Mouse (Mus musculus): ENCODE results near the gene Trim59. TPM values are rescaled to one million over a fixed set of nuclear protein-coding genes. Genes with fewer than 3 reads are reported as not detected.

The Trim59 gene
- polyA plus RNA-seq, 1 experiment from 2014 or later, result 125 TPM

DNA sequence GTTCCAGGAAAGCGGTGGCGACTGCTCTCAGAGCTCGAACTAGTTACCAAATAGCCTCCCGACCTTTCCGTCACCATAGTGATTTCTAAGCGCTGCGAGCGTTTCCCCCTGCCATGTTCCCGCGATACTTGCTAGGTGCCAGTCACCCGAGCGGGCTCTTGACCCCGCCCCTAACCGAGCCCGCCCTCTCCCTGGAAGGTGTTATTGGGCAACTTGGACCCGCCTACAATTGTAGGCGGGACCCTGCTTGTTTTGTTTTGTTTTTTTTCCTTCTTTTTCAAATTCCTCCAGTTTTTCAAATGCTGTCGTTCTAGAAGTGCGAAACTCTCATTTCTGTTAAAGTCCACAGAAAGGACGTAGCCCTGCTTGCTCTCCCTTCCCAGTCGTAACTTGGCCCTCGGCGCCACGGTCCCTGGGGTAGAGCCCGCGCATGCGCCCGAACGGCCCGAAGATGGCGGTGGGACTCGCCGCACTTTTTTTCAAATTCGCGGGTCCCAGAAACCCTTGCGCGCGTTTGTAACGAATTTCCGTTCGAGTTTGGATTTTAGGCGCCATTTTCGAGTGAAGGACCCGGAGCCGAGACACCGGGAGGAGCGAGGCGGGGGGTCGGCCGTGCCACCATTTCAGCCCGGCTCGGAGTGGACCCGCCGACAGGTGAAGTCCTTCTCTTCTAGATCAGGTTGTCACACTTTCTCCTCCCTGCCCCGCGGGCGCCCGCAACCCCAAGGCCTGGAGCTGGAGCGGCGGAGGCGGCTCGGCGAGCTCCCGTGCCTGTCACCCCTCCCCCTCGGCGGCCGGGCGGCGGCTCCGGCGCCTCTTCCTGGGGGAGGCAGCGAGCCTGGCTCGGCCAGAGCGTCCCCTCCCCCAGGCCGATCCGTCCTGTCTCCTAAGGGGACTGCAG, 39.9 kb downstream of the Trim59 start, which contains the start of the genes Ift80 and Smc4:
TSS of gene Ift80 (minus strand) at position 134 of the 901 bp plus-strand sequence.
TSS of gene Smc4 (plus strand) at position 302 of the 901 bp plus-strand sequence.
- ATAC-seq (ENCODE audit: low FRiP score), result peak; percentile 96
- H3K36me3 ChIP-seq, result no peaks in the 10 kb centered on the region
- under 1% methylated on average over 76 of the region's 76 CpGs for WGBS
- H3K4me3 ChIP-seq, result peak within 1 kb of the TSS; percentile 95
- peaks cover 13% of the 10 kb centered on the region for H3K4me1 ChIP-seq
- H3K4me2 ChIP-seq (replicated peaks), result peak within 1 kb of the TSS; percentile 87
- H3K27me3 ChIP-seq, result no peaks in the 10 kb centered on the region
- peak within 1 kb of the TSS; percentile 86 for H3K27ac ChIP-seq
- no peaks in the 10 kb centered on the region for H3K9me3 ChIP-seq (replicated peaks)
- H3K9ac ChIP-seq, result peak within 1 kb of the TSS; percentile 87

DNA sequence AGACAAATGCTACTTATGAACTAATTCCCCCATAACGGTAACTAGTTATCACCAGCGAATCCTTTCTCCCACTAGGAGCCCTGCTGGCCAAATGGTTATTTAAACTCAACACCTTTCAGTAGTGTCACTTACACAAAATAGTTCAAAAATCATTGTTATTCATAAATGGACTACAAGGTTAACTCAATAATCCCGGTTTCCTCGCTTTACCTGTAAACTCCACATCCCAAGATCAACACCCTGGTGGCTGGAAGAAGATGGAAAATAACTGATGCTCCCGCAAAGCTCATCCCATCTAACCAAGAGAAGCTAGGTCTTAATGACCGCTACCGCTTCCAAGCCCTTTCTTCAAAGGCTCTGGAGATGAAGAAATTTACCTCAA, 40.5 kb downstream of the Trim59 start:
- Histone ChIP-seq H3K27ac (peak overlapping the region; percentile 62; the same call in 1 of the 2 replicates), H3K27me3 (no peaks in the 10 kb centered on the region), H3K9ac (peak overlapping the region; percentile 57), H3K9me3 (replicated peaks) (no peaks in the 10 kb centered on the region), H3K4me1 (peaks cover 13% of the 10 kb centered on the region), H3K4me3 (peak overlapping the region; percentile 95), H3K4me2 (replicated peaks) (peak overlapping the region; percentile 59), H3K36me3 (no peaks in the 10 kb centered on the region)
- WGBS, result 1% methylated on average over 7 of the region's 7 CpGs
- ATAC-seq (ENCODE audit: low FRiP score), result no peak; the same call in 1 of the 2 replicates

DNA sequence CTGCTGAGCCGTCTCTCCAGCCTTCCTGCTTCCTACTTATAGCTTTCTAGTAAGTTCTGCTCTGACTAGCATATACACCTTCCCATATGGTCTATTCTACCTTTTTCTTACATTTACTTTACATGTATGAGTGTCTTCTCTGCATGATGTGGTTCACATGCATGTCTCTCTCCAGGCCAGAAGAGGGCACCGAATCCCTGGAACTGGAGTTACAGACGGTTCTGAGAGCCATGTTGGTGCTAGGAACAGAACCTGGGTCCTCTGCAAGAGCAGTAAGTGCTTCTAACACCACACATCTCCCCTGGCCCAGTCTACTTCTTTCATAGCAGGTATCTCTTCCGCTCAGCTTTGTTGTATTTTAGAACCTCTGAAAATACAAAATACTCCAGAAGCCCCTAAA, 41.8 kb downstream of the Trim59 start:
- H3K9ac ChIP-seq, result no peak overlapping the region
- H3K36me3 ChIP-seq, result no peaks in the 10 kb centered on the region
- H3K4me1 ChIP-seq, result peaks cover 13% of the 10 kb centered on the region
- 88% methylated on average over 4 of the region's 4 CpGs for WGBS
- H3K4me3 ChIP-seq, result no peak overlapping the region
- no peak overlapping the region for H3K4me2 ChIP-seq (replicated peaks)
- H3K27me3 ChIP-seq, result no peaks in the 10 kb centered on the region
- H3K9me3 ChIP-seq (replicated peaks), result no peaks in the 10 kb centered on the region
- no peak overlapping the region for H3K27ac ChIP-seq
- no peak for ATAC-seq (ENCODE audit: low FRiP score)

DNA sequence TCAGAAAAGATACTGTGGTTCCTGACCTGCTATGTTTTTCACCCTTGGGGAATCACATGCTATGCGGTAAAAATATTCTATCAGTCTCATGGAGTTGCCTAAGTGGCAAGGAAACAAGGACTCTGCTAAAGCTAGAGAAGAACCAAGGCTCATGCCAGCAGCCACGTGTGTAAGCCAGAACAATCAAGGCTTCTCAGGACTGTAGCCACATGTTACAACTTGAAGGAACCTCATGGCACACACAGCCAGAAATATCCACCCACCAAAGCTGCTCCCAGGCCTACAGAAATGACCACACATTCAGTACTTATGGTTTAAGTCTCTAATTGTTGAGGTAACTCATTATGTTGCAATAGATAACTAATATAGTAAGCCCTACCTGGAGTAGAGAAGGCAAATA, 58.0 kb downstream of the Trim59 start:
- no peak overlapping the region for H3K4me2 ChIP-seq (replicated peaks)
- H3K4me1 ChIP-seq, result no peaks in the 10 kb centered on the region
- no peak overlapping the region for H3K27ac ChIP-seq
- 91% methylated on average over 2 of the region's 2 CpGs for WGBS
- H3K9me3 ChIP-seq (replicated peaks), result no peaks in the 10 kb centered on the region
- no peak overlapping the region for H3K9ac ChIP-seq
- H3K36me3 ChIP-seq, result 0 out of 2 replicates have a peak, but pooled peaks cover 2% of the 10 kb centered on the region
- H3K27me3 ChIP-seq, result no peaks in the 10 kb centered on the region
- ATAC-seq (ENCODE audit: low FRiP score), result no peak
- H3K4me3 ChIP-seq, result no peak overlapping the region

MicroRNA genes within 50 kb of the gene (microRNA counts, 519-probe panel; counts per million panel counts)
- microRNA mmu-miR-15b, result 6,191 counts per million, percentile 97 among the panel's probes with 10 or more counts

Small RNA genes within 50 kb of the gene (microRNA-seq; reads per million reads assigned to microRNA genes)
- gene Mir15b (1,235 reads per million, percentile 76 among the genes with 10 or more reads in this experiment), gene Mir16-2 (674 reads per million, percentile 70 among the genes with 10 or more reads in this experiment)

Other genes with a start within 250 kb of the Trim59 start
- 3.5 and 4.5 TPM in 2 replicates for gene 1110032F04Rik, start 175.2 kb downstream of the Trim59 start, polyA plus RNA-seq (2016; fragmentation: Nextera tagmentation; extraction: Ambion mirVana)
- 15.9 and 18.2 TPM in 2 replicates for gene Ift80, start 40.2 kb downstream of the Trim59 start, polyA plus RNA-seq (2016; fragmentation: Nextera tagmentation; extraction: Ambion mirVana)
- gene Smc4, start 40.0 kb downstream of the Trim59 start, polyA plus RNA-seq (2016; fragmentation: Nextera tagmentation; extraction: Ambion mirVana), result 131 TPM in 2 replicates
- gene Kpna4, start 82.4 kb upstream of the Trim59 start, polyA plus RNA-seq (2016; fragmentation: Nextera tagmentation; extraction: Ambion mirVana), result 54.1 and 58.4 TPM in 2 replicates
- gene Arl14, start 177.7 kb upstream of the Trim59 start, polyA plus RNA-seq (2016; fragmentation: Nextera tagmentation; extraction: Ambion mirVana), result not detected in 2 replicates